Mouse (Mus musculus) layer of hippocampus, postnatal 25 days (tissue): ENCODE results near the gene Nrm. TPM values are rescaled to one million over a fixed set of nuclear protein-coding genes. Genes with fewer than 3 reads are reported as not detected.

Experiments used
- DNase-seq, 2 experiments: peaks; one replicate each; pipeline ENCODE4 v3.0.0; 2022; ENCODE audit warnings: mixed read lengths in 2 of 2, low spot score in 1 of 2; ENCODE audit errors: extremely low spot score in 1 of 2
- total RNA-seq, 2 experiments: library from RNA; stranded (reverse); gene quantifications; 2 replicates each; pipeline ENCODE4 v1.2.3; 2021

The Nrm gene
- 1 to 10 TPM; 2.1 to 3.5 TPM for total RNA-seq

DNA sequence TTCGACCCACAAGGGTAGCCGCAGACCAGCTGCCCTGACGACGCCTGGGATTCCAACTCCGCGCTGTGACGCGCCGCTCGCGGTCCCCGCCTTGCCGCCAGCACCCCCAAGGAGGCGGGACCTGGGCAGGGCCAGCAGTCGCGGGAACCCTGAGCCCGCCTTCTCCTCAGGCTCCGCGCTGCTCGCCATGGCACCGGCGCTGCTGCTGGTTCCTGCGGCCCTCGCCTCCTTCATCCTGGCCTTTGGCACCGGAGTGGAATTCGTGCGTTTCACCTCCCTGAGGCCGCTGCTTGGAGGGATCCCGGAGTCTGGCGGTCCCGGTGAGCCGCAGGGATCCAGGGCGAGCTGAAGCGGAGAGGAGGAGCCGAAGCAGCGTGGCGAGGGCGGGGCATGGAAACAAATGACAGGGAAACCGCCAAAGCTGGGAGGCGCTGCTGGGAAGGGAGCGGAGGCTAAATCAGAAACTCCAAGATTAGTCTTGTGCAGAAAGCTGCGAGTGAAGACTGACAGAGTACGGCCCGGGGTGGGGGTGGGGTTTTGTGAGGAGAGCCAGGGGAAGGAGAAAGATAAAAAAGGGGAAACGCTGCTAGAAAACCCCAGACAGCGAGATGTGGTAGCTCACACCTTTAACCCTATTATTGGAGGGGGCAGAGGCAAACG lies at the start of gene Nrm:
Gene Nrm, plus strand, starts transcription at position 121 of the 660 bp plus-strand sequence.
- peak; percentile 72 to 91 for DNase-seq

DNA sequence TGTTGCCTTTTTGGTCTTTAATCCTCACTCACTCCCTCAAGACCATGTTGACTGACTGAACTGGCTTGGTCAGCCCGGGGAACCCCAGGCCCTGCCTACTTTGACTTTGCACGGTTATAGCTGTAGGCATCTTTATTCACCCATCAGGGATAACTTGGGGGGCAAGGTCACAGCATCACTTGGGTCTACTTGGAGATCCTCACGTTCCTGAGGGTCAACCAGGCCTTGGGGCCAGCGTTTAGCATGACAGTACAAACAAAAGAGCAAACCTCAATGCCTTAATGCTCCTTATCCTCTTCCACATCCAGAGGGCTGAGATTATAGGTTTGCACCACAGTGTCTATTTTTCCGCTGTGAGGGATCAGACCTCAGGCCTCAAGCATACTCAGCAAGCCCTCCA lies 48.8 kb upstream of the Nrm start:
- DNase-seq: no peak

DNA sequence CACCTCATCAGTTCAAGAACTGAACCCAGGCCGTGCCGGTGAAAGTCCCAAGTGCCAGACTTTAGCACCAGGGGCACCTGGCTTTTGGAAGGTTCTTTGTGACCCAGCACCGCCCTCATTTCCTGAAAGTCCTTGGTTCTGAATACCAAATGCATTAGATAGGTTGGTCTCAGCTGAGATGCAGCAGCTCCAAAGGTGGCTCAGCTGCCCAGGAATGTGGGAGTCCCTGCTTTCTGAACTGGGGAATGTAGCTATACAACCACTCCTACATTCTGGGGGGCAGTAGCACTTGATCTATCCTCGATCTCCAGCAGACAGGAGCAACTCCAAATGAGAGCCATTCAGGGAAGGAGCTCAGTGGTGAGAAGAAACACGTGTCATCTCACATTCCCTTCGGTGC lies 48.4 kb upstream of the Nrm start:
- DNase-seq: no peak

DNA sequence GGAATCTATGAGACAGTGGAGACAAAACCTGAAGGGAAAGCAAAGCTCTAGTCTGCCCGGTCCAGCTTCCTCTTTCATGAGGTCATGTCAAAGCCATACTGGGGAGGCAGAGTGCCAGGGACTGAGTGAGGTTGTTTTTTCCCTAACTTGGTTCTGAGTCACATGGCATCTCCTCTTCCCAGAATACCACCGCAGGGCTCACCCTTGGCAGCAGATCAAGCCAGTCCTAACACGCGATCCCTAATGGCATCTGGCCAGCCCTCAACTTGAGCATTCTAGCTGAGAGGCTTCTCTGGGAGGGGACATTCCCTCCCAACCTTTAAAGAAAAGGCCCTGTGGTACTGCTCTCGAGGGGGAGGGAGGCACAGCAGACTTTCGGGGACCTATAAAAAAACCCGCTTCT lies 47.9 kb upstream of the Nrm start:
- DNase-seq: peak in 1 of 2 experiments; percentile 38

DNA sequence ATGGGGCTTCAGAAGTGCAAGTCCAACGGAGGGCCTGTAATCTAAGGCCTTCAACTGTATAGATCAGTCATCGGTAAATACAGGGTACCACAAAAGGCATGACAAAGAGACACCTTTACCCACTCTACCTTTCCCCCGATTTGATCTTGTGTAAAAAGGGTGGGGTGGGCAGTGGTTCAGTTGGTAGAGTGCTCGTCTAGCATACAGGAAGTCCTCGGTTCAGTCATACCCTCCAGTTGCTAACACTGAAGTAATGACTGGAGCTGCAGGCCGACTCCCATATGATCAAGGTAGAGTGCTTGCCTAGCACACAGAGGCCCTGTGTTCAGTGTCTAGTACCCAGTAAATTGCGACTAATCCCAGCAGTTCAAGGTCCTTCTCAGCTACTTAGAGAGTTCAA lies 47.5 kb upstream of the Nrm start:
- DNase-seq: no peak

DNA sequence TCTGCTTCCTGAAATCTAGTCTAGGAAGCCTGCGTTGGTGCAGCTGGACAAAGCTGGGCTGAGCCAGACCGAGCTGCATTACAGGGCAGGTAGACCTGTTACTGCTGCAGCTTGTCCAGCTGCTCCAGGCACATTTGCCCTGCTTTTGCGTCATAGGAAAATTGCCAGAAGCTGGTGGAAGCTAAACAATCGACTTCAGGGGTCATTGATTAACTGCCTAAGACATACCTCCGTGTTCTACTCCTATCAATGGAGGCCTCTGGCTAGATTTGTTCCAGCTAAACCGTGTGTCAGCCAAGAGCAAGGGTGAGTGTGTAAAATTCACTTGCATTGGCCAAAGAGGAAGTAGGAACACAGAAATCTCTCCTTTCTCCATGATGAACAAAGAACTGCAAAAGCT lies 46.4 kb upstream of the Nrm start:
- no peak for DNase-seq

DNA sequence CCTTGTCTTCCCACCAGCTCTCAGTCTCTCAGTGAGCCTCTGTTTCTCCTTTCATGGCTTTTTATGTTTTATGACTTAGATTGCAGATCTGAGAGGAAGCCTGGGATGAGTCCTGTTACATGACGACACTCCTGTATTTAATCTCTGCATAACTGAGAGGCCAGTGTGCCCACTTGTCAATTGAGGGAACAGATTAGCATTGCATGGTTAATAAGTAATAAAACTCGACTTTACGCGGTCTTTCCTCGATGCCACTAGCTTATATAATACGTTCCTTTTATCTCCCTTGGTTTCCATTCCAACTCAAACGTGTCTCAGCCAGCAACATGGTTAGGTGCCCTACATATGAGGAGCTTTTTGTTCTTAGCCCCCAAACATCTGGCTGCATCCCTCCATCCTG lies 45.3 kb upstream of the Nrm start:
- DNase-seq: no peak

DNA sequence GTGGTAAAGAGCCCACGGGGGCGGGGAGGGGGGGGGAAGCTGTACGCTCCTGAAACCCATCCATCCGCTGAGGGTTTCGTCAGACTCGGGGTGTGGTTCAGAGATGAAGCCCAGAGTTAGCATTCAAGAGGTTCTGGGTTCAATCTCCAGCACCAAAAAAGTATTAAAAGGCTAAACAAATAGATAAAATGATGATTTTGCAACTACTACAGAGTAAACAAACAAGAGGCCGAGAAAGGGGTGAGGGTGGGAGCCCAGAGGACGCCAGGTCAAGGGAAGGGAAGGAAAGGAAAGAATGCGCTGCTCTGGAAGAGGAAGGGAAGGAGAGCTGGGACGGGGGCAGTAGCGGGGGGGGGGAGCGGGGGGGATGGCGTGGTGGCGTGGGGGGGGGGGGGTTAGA lies 44.4 kb upstream of the Nrm start:
- no peak for DNase-seq

DNA sequence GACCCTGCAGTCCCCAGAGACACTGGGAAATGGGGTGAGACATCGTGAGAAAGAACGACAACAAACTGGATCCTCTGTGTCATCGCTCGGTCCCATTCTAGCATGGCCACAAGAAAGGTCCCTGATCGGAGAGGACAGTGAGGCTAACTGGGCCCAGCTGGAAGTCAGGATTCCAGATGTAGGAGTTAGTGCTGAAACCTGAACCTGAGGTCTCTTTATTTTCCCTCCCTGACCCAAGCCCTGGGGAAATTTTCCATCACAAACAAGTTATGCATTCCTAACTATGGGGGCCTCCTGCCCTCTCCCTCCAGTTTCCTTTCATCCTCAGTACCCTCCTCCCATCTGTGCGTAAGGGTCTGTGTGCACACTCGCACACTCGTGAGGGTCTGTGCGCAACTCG lies 43.9 kb upstream of the Nrm start:
- DNase-seq: no peak

DNA sequence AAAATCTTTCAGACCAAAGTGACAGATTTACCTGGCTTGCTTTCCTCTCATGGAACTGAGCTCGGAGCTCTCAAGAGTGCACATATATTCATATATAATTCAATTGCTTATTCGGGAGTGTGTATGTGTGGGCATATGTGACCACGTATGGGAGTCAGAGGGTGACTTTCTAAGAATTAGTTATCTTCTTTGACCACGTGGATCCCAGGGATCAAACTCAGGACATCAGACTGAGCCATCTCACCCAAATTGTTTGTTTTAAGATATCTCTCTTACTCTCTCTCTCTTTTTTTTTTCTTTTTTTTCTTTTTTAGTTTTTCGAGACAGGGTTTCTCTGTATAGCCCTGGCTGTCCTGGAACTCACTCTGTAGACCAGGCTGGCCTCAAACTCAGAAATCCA lies 41.0 kb upstream of the Nrm start:
- no peak for DNase-seq

DNA sequence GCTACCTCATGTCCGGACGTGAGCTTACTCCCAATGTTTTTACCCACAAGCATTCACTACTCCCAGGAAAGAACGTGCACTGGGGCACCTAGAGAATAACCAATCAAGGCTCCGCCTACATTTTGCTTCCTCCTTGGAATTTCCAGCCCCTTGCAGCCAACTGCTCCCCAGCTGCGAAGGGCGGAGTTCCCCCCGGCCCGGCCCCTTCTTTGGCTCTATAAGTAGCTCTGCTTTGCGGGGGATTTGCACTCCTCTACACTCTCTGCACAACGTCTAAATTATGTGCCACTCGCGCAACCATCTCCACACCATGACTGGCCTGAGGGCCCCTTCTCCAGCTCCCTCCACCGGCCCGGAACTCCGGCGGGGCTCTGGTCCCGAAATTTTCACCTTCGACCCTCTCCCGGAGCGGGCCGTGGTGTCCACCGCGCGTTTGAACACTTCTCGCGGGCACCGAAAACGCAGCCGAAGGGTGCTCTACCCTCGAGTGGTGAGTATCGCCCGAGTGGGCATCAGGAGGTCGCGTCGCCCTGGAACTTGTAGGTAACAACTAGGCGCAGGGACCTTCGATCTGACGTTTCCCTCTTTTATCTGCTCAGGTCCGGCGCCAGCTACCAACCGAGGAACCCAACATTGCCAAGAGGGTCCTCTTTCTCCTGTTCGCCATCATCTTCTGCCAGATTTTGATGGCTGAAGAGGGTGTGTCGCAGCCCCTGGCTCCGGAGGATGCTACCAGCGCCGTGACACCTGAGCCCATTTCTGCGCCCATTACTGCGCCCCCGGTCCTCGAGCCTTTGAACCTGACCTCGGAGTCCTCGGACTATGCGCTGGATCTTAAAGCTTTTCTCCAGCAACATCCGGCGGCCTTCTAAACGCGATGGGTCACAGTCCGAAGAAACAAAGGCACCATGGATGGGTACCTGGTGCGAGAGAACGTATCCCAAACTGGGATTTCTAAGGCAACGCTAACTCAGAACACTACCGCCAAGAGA lies 39.4 kb upstream of the Nrm start, which contains the start of gene Ier3:
Gene Ier3, plus strand, starts transcription at position 246 of the 992 bp plus-strand sequence.
- DNase-seq: peak in 1 of 2 experiments; percentile 34

DNA sequence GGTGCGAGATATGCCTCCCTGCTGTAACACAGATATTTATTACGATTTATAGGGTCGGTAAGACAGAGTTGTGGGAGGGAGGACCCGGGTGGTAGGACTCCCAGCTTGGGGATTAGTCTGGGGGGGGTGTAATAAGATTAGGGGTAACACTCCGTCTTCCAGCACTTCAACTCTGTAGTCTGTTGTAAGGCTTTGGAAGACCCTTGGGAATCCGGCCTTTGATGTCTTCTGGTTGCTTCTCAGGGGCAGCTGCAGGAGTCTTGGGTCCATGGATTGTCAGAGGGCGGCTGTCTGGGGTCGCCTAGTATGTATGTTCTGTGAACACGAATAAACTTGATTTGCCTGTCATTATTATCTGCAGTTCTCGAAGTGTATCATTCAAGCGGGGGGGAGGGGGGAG lies 38.6 kb upstream of the Nrm start:
- no peak for DNase-seq

DNA sequence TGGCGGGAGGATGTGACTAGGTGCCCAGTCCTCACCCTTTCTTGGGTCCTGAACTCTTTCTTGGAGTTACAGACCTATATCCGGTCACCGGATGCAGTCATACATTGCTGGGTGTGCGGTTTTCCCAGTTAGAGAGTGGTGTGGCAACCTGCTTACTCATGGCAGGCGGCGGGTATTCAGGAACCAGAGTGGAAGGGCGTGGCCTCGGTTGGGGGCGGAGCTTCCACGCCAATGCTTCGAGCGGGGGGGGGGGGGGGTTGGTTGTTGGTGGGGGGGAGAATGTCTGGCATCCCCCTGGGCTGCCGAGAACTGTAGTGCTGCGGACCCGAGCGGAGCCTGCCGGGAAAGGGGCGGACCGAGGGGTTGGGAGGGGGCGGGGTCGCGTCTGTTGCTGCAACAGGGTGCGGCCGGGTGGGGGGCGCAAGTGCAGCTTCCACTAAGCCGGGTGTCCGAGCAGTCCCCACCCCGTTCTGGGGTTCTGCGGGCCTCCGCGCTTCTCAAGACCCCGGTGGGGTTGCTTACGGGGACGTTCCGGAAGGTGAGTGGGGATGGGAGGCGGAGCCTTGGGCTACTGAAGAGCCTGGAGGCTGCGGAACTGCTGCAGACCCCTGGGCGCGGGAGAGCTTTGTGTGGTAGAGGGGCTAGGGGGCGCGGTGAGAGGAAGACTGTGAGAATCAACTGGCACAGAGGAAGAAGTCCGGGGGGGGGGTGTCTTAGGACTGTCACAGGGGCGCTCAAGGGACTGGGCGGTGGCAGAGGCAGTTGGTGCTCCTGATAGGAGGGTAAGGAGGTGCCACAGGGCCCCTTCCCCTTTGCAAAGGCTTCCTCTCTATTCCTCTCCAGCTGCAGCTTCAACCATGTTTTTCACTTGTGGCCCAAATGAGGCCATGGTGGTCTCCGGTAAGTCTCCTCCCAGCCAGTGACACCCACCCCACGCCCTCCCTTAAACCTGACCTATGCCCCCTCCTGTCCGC lies 37.9 kb upstream of the Nrm start, which contains the start of gene Flot1:
Gene Flot1, plus strand, starts transcription at position 267 of the 974 bp plus-strand sequence.
- peak; percentile 61 to 70 for DNase-seq

DNA sequence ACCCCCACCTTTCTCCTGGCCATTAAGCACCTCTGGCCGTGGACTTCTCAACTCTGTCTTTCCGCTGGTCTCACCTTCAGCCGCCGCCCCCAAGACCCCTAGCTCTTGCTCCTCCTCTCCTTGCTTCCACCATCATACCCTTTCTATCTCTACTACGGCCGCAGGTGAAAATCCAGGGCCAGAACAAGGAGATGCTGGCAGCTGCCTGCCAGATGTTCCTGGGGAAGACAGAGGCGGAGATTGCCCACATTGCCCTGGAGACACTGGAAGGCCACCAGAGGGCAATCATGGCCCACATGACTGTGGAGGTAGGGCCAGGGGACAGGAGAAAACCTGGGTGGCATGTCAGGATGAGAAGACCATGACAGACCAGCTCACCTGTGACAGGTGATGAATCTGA lies 36.7 kb upstream of the Nrm start:
- no peak for DNase-seq

DNA sequence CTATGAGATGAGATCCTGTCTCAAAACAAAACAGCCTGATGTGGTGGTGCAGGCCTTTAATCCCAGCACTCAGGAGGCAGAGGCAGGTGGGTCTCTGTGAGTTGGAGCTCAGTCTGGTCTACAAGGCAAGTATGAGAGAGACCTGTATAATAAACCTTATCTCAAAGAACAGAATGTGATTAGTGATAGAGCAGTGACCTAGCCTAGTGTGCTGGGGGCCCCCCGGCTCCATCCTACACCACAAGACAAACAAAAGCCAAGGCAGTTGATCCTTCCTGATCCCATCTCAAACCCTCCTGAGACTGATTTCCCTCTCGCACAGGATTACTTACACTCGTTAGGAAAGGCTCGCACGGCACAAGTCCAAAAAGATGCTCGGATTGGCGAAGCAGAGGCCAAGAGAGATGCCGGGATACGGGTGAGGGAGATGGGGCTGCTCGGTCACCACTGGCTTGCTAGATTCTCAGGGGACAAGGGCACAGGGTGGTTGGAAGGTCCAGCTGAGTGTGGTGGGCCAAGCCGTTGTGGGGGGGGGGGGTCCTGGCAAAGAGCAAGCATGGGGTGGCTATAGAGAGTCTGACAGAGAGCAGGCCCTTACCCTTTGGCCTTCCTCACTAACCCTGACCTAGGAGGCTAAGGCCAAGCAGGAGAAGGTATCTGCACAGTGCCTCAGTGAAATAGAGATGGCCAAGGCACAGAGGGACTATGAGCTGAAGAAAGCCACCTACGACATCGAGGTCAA lies 35.8 kb upstream of the Nrm start:
- DNase-seq: no peak

DNA sequence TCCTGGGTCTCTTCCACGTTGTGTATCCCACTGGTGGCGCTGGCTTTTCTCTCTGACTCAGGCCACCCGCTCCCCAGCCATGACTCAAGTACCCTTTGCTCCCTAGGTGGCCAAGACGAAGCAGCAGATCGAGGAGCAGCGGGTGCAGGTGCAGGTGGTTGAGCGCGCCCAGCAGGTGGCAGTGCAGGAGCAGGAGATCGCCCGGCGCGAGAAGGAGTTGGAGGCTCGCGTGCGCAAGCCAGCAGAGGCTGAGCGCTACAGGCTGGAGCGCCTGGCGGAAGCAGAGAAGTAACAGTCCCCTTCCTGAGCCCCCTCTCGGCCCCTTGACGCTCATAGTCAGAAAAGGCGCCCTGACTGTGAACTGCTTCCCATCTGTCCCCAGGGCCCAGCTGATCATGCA lies 31.4 kb upstream of the Nrm start:
- peak; percentile 68 to 77 for DNase-seq

DNA sequence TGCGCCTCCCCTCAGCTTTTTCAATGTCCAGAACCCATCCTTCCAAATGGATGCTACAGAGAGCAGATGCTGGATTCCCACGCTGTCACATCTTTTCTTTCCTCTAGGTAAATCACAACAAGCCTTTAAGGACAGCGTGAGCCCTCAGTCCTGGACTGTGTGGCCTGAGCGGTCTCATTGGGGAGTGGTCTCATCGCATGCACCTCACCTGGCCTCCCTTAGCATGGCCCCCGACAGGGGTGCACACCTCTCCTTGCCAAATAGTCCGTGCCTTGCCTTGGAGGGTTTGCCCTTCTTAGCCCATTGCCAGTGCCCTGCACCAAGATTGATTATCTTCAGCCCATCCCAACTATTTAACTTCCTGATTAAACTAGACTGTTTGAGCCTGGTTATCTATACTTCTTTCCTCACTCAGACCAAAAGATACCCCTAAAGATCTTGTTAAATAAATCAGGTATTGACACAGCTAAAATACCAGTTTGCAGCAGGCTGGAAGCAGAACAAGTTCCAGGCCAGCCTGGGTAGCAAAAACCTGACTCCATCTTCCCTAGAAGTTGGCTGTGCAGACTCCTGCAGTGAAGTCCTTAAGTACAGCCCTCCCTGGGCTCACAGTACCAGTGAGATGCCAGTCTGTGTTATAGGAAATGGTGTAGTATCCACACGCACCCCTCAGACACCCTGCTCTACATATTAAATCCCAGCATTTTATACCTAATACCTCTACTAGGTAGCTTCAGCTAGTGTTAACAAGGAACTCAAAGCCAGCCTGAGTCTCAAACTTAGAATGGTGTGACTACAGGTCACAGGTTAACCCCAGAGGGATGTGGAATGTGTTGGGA lies 28.5 kb upstream of the Nrm start:
- DNase-seq: no peak

DNA sequence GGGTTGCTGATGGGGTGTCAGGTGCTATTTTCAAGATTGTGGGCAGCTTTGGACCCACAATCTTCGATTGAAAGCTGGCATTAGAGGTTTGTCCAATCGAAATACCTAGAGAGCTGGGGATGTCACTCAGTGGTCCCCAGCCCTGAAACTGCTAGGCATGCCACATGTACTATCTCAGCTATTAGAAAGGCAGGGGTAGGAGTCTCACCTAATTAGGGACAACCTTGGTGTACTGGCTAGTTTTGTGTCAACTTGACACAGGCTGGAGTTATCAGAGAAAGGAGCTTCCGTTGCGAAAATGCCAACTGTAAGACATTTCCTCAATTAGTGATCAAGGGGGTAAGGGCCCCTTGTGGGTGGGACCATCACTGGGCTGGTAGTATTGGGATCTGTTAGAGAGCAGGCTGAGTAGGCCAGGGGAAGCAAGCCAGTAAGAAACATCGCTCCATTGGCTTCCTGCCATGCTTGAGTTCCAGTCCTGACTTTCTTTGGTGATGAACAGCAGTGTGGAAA lies 27.8 kb upstream of the Nrm start:
- no peak for DNase-seq

DNA sequence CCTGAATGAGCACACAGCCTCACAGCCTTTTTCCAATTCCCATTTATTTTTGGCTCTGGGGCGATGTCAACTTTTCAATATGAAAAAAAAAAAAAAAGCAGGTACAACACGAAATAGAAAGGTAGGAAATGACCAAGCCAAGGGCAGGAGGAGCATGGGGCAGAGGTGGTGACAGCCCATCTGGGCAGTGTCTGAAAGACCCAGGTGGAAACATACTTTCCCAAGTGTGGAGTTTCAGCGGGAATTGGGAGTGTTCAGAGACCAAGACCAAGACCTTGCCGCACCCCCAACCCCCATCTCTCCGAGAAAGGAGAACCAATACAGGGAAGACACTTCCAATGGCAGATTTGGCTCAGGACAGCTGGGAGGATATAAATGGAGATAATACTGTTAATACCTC lies 27.2 kb upstream of the Nrm start:
- DNase-seq: no peak
